Mouse (Mus musculus) bone marrow, adult 2 months (tissue): ENCODE measurements around the gene Cxcl15.

ENCODE experiments used
- CTCF ChIP-seq: fragments of 200-500 bp; IDR thresholded peaks from 2 replicates; pipeline ENCODE4 v1.5.1; 2011; ENCODE audit warnings: low read length, control low read depth; ENCODE audit not compliant: control insufficient read depth, insufficient read depth
- POLR2A ChIP-seq: fragments of 200-500 bp; IDR thresholded peaks from 2 replicates; pipeline ENCODE4 v1.6.1; 2011; ENCODE audit warnings: low read depth, mild to moderate bottlenecking, control low read depth, low read length, borderline replicate concordance; ENCODE audit not compliant: control insufficient read depth

GRCm38 (mm10) chr5:90832145-90832767 is 37.9 kb downstream of the Cxcl15 start:
- TF ChIP-seq CTCF (no peak), POLR2A (no peak)
